Mouse (Mus musculus) embryonic fibroblast, embryonic 13.5 days (primary cell): ENCODE results near the gene Trpm5. TPM values are rescaled to one million over a fixed set of nuclear protein-coding genes. Genes with fewer than 3 reads are reported as not detected.

ENCODE experiments used
- H3K27ac ChIP-seq: 2 replicates; pipeline ENCODE4 v1.5.1; 2012; ENCODE audit warnings: low read length, control low read depth, inconsistent platforms; ENCODE audit not compliant: insufficient read depth
- H3K4me1 ChIP-seq: 2 replicates; pipeline ENCODE4 v1.6.1; 2011; ENCODE audit warnings: low read length; ENCODE audit not compliant: control insufficient read depth, insufficient read depth
- H3K4me3 ChIP-seq: 2 replicates; pipeline ENCODE4 v1.5.1; 2011; ENCODE audit warnings: mild to moderate bottlenecking, control low read depth, low read length; ENCODE audit not compliant: insufficient read depth
- CTCF ChIP-seq: IDR thresholded peaks from 2 replicates; pipeline ENCODE4 v1.5.1; 2011; ENCODE audit warnings: mild to moderate bottlenecking, control low read depth, low read length, moderate library complexity, borderline replicate concordance; ENCODE audit not compliant: insufficient read depth
- POLR2A ChIP-seq: IDR thresholded peaks from 2 replicates; pipeline ENCODE4 v1.6.1; 2011; ENCODE audit warnings: low read depth, mild to moderate bottlenecking, control low read depth, low read length, moderate library complexity
- polyA plus RNA-seq: library from polyadenylated mRNA; stranded (reverse); fragments of >200 nt; gene quantifications from 2 replicates; pipeline ENCODE4 v1.2.4, GENCODE M21; 2011; ENCODE audit warnings: low read depth; ENCODE audit not compliant: missing spikeins, insufficient read length

Trpm5 gene
- polyA plus RNA-seq, 1 experiment, result 0.47 TPM

DNA sequence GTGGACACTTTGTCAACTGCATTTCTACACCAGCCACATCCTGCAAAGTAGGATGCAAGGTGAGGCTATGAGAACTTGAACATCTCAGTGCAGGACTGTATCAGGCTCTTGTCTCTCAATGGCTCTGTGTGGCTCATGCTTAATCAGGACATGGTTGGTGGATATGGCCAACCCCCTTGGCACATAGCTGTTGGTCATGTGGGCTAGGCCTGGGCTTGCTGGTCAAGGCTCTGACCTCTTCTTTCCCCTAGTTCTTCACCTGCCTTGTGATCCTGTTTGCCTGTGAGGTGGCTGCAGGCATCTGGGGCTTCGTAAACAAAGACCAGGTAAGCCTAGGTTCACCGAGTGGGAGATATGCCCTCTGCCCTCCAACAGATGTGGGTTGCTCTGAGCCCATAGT is 28.8 kb downstream of the Trpm5 start:
- H3K4me1 ChIP-seq, result peaks cover 14% of the 10 kb centered on the region
- no peak overlapping the region for H3K27ac ChIP-seq
- TF ChIP-seq CTCF (no peak), POLR2A (no peak)
- H3K4me3 ChIP-seq, result no peak overlapping the region

DNA sequence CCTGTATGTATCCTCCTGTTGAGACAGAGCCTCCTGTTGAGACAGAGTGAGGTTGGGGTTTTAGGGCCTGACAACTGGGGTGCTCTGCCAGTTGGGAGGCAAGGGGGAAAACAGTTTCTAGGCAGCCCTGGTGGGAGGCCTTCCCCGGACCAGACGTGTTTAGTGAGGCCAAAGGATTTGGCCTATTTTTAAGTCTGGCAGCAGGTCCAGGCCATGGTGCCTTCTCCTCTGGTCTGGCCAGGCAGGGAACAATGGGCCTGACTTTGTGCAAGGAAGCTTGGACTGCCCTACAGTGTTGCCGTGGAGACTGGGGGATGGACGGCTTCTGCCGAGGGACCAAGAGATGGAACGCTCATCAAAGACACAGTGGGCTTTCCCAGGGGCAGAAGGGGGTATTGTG is 30.2 kb downstream of the Trpm5 start:
- no peak overlapping the region for H3K27ac ChIP-seq
- TF ChIP-seq POLR2A, result no peak
- peaks cover 10% of the 10 kb centered on the region for H3K4me1 ChIP-seq
- no peak overlapping the region for H3K4me3 ChIP-seq

DNA sequence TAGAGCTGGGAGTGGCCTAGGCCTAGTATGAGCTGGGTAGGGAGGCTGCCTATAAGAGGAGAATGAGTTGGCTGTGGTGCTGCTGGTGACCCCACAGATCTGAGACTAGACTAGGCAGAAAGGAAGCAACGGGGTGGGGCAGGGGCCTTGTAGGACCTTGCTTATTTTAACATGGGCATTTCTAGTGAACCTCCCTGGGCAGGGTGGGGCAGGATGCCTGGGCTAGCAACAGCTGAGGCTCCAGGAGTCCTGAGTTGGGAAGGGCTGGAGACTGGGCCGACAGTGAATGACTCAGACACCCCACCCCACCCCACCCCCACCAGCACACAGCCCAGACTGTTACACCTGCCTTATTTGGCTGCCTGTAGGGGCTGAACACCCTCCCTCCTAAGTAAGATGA is 31.7 kb downstream of the Trpm5 start:
- TF ChIP-seq POLR2A, result no peak
- no peak for TF ChIP-seq CTCF
- H3K4me1 ChIP-seq, result peaks cover 6% of the 10 kb centered on the region
- H3K27ac ChIP-seq, result peak overlapping the region; percentile 36
- no peak overlapping the region for H3K4me3 ChIP-seq

DNA sequence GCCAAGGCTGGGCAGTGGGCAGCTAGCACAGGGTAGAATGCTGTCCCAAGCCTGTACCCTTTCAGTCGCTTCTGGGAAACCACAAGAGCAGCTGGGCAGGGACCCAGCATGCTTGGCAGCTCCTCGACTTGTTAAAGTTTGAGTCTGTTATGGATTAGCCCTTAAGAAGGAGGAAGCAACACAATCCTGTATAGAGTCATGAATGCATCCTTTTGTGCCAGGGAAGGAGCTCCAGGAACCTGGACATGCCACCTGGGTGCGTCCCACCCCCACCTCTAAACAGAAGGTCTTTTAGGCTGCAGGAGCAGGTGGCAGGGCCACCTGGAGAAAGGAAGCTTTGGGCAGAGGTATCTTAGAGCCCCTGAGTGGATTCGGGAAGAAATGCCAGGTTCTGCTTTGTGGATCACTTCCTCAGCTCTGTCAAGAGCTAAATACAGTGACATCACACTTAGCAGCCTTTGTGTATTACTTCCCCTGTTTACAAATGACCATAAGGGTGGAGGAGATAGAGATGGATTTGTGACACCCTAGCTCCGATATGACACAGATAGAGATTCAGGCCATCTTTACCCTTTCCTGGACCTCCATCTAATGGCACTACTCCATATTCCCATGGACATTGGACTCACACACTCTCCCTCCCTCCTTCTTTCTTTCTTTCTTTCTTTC is 35.1 kb downstream of the Trpm5 start:
- H3K4me1 ChIP-seq, result peaks cover 13% of the 10 kb centered on the region
- peak overlapping the region; percentile 4; the same call in 1 of the 2 replicates for H3K27ac ChIP-seq
- no peak overlapping the region for H3K4me3 ChIP-seq
- TF ChIP-seq CTCF (no peak), POLR2A (no peak)

DNA sequence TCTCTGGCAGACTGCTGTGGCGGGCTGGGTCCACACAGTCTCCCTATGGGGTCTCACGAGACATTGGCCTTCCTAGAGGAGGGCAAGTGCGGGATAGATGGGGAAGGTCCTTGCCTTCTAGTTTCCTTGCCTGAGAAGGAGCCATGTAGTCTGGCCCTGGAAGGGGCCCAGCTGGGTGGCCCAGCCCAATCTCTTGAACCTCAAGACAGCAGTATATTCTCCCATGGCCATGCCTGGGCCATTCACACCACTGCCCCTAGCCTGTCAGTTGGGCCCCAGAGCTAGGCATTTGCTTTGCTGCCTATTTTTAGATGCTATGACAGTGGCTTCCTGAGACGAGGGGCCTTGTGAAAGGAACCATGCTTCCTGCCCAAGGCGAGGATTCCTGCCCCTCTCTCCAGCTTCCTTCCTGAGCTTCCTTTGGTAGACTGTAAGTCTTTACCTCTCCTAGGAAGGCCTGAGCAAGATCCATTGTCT is 36.2 kb downstream of the Trpm5 start:
- Histone ChIP-seq H3K4me3 (no peak overlapping the region), H3K27ac (peak overlapping the region; percentile 3; the same call in 1 of the 2 replicates), H3K4me1 (peaks cover 13% of the 10 kb centered on the region)
- TF ChIP-seq CTCF (no peak), POLR2A (no peak)

DNA sequence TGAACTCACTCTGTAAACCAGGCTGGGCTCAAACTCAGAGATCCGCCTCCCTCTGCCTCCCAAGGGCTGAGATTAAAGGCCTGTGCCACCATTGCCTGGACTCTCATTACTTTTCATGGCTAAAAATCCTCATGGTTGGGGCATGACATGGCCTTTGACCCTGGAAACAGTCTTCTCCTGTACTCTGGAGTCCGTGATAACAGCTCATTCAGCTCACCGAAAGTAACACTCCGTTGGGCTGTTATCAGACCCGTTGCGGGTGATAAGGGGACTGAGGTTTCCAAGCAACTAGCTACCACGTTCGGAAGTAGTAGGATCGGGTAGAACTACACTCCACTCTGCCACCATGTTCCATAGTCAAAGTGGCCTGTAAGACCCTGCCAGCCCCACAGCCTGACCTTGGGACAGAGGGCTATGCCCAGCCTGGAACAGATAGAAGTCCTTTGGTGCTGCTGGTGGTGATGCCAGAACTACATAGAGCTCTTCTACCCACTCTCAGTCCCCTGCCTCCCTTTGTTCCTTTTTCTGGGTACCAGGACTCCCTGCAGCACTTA is 36.7 kb downstream of the Trpm5 start:
- Histone ChIP-seq H3K4me1 (peaks cover 13% of the 10 kb centered on the region), H3K27ac (0 out of 2 replicates have a peak overlapping the region, but pooled peaks have one; percentile 3), H3K4me3 (no peak overlapping the region)
- no peak for TF ChIP-seq POLR2A
- TF ChIP-seq CTCF, result no peak

DNA sequence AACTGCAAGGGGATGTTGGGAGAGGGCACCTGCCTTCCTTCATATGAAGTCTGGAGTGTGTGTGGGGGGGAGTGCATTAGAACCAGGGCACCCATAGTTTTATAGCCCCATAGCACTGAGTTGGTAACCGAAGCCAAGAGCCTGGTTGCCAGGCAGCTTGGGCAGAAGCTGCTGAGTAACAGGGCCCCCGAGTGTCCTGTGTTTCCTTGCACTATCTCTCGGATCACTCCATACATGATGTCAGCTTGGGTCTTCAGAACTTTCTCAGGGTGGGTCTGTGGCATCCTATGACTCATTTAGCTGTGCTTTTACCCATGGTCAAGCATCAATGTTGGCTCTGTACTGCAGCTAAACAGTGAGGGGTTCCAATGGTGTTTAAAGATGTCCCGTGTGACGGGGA is 37.4 kb downstream of the Trpm5 start:
- TF ChIP-seq CTCF (no peak), POLR2A (no peak)
- Histone ChIP-seq H3K4me3 (no peak overlapping the region), H3K4me1 (peaks cover 10% of the 10 kb centered on the region), H3K27ac (no peak overlapping the region)

DNA sequence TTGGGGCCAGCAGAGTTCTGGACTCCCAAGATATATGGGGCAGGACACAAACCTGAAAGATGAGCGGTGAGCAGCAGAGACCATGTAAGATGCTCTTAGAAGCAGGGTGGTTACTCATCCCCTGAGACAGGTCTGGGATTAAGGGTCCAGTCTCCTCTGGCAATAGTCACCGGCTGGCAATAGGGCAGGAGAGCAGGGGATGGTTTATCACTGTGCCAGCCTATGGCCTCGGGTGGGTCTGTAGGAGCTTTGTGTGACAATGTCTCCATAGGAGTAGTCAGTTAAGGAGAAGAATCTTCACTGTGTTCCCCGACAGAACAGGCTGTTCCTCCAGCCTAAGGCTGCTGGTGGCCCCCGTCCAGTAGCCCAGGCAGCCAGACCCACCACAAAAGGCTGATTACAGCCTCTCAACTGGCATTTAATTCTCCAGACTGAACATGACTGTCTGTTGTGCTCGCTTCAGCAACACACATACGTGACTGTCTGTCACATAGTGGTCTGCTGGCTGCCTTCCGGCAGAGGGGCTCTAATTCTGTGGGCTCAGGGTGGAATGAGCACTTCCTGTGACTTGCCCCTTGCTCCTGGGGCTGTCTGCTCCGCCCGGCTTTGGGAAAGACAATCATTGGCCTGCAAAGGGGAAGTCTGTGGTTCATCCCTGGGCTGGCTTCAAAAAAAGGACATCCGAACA is 38.8 kb downstream of the Trpm5 start:
- Histone ChIP-seq H3K27ac (no peak overlapping the region), H3K4me3 (peak overlapping the region; percentile 91), H3K4me1 (peaks cover 8% of the 10 kb centered on the region)
- TF ChIP-seq CTCF (no peak), POLR2A (no peak)

DNA sequence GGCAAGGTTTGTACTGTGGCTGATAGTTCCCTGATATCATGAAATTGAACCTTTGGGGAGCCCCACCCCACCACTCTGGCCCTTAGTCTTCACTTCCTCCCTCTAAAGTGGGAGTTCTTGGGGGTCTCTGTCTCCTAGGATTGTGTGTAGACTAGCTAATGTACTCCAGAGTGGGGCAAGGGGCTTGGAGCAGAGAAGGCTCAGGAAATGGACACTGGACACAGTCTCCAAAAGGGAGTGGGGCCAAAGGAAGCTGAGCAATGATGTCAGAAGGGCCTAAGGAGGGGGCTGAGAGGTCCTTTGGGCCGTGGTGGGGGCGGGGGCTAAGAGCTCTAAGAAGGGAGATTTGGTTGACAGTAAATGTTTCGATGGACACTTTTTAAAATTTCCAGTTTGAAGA is 39.4 kb downstream of the Trpm5 start:
- TF ChIP-seq CTCF (no peak), POLR2A (no peak; the same call in 1 of the 2 replicates)
- Histone ChIP-seq H3K4me1 (peaks cover 7% of the 10 kb centered on the region), H3K27ac (peak overlapping the region; percentile 63; the same call in 1 of the 2 replicates), H3K4me3 (peak overlapping the region; percentile 91)

DNA sequence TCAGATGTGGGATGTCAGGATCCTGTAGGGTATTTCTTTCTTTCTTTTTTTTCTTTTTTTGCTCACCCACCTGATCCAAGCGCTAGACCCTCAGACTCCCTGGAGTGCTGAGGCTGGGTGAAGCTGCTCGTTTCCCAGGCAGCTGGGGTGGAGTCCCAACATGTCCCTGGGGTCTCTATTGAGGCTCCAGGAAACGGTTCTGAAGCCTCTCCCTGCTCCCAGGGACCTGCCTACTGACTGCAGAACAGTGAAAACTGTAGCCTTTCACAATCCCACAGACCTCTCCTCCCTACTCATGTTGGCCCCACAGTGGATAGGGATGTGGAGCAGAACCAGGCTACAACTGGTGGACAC is 39.9 kb downstream of the Trpm5 start:
- no peak for TF ChIP-seq CTCF
- TF ChIP-seq POLR2A, result no peak
- Histone ChIP-seq H3K4me1 (peaks cover 7% of the 10 kb centered on the region), H3K4me3 (peak overlapping the region; percentile 91)

More for the DNA sequence above, 39.9 kb downstream of the Trpm5 start:
- peak overlapping the region; percentile 63 for H3K27ac ChIP-seq
